Mouse (Mus musculus) embryonic fibroblast, embryonic 13.5 days (primary cell): Measurements from ENCODE around the gene Znrf2. TPM values are rescaled to one million over a fixed set of nuclear protein-coding genes. Genes with fewer than 3 reads are reported as not detected.

Experiments
- H3K27ac ChIP-seq: 2 replicates; pipeline ENCODE4 v1.5.1; 2012; ENCODE audit warnings: low read length, control low read depth, inconsistent platforms; ENCODE audit not compliant: insufficient read depth
- H3K4me1 ChIP-seq: 2 replicates; pipeline ENCODE4 v1.6.1; 2011; ENCODE audit warnings: low read length; ENCODE audit not compliant: control insufficient read depth, insufficient read depth
- H3K4me3 ChIP-seq: 2 replicates; pipeline ENCODE4 v1.5.1; 2011; ENCODE audit warnings: mild to moderate bottlenecking, control low read depth, low read length; ENCODE audit not compliant: insufficient read depth
- CTCF ChIP-seq: IDR thresholded peaks from 2 replicates; pipeline ENCODE4 v1.5.1; 2011; ENCODE audit warnings: mild to moderate bottlenecking, control low read depth, low read length, moderate library complexity, borderline replicate concordance; ENCODE audit not compliant: insufficient read depth
- POLR2A ChIP-seq: IDR thresholded peaks from 2 replicates; pipeline ENCODE4 v1.6.1; 2011; ENCODE audit warnings: low read depth, mild to moderate bottlenecking, control low read depth, low read length, moderate library complexity
- polyA plus RNA-seq: library from polyadenylated mRNA; stranded (reverse); fragments of >200 nt; gene quantifications from 2 replicates; pipeline ENCODE4 v1.2.4, GENCODE M21; 2011; ENCODE audit warnings: low read depth; ENCODE audit not compliant: missing spikeins, insufficient read length

Znrf2 gene
- polyA plus RNA-seq, 1 experiment, result 8.7 TPM

- Histone ChIP-seq H3K4me1 (no peaks in the 10 kb centered on the region), H3K4me3 (no peak overlapping the region), H3K27ac (no peak overlapping the region)
- no peak for TF ChIP-seq CTCF
- no peak for TF ChIP-seq POLR2A
Measured at GRCm38 (mm10) chr6:54785098-54785730, 31.5 kb upstream of the Znrf2 start.

GRCm38 (mm10) chr6:54786766-54787165 is 29.9 kb upstream of the Znrf2 start:
- no peak overlapping the region for H3K27ac ChIP-seq
- no peaks in the 10 kb centered on the region for H3K4me1 ChIP-seq
- TF ChIP-seq POLR2A, result no peak
- no peak for TF ChIP-seq CTCF
- no peak overlapping the region for H3K4me3 ChIP-seq

DNA sequence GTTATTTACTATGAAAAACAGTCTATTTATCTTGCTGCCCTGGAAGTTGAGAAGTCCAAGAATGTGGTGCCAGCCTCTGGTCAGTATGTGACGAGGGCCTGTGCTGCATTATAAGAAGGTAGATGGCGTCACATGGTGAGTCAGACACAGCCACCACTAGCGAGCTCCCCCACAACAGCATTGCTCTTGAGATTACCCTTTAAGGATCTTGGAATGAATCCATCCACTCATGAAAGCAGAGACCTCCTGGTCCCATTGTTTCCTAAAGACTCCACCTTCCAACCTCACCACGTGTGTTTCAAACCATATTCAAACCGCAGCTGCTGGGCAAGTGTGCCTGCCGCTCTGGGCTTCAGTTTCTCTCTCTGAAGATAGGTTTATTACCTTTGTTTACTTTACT is 28.2 kb upstream of the Znrf2 start:
- TF ChIP-seq POLR2A (no peak), CTCF (no peak)

DNA sequence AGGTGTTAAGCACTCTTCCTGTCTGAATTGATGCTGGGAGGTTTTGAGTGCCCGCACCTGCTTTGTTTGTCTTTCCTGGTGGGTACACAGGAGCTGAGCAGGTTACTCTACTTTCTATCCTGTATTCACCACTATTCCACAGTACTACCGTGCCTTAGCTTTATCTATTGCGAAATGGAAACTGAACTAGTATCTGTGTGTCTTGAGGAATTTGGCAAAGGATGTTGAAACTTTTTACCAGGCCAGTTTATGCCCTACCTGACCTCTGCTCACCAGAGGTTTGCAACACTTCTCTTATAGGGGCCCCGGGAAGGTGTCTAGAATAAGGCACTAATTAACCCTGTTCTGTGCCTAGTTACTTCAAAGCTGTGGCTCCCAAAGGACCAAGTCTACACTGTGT is 27.6 kb upstream of the Znrf2 start:
- TF ChIP-seq CTCF, result no peak
- TF ChIP-seq POLR2A, result no peak

More for the DNA sequence above, 28.2 kb upstream of the Znrf2 start:
- Histone ChIP-seq H3K27ac (no peak overlapping the region), H3K4me3 (no peak overlapping the region), H3K4me1 (no peaks in the 10 kb centered on the region)

DNA sequence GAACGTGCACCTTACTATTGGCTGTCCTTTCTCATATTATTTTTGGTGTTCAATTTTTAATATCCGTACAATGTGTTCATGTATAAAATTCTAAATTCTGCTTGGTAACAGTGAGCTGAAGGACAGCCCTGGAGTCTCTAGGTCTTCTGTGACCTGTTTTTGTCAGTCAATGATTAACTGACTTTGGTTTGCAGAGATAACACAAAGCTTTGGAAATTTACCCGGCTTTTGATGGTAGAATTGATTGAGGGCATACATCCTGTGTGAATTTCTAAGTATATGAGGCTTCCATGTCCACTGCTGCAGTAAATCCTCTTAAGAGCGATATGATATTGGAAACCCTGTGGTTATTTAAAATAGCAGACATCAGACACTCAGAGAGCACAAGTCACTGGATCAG is 26.6 kb upstream of the Znrf2 start:
- TF ChIP-seq CTCF, result no peak
- no peak for TF ChIP-seq POLR2A

More for the DNA sequence above, 27.6 kb upstream of the Znrf2 start:
- Histone ChIP-seq H3K27ac (no peak overlapping the region), H3K4me3 (no peak overlapping the region), H3K4me1 (no peaks in the 10 kb centered on the region)

GRCm38 (mm10) chr6:54793853-54794252 is 22.9 kb upstream of the Znrf2 start:
- TF ChIP-seq CTCF, result no peak
- no peak for TF ChIP-seq POLR2A
- Histone ChIP-seq H3K4me3 (no peak overlapping the region), H3K4me1 (0 out of 2 replicates have a peak, but pooled peaks cover 5% of the 10 kb centered on the region), H3K27ac (peak overlapping the region; percentile 0; the same call in 1 of the 2 replicates)

More for the DNA sequence above, 26.6 kb upstream of the Znrf2 start:
- Histone ChIP-seq H3K4me3 (no peak overlapping the region), H3K4me1 (0 out of 2 replicates have a peak, but pooled peaks cover 5% of the 10 kb centered on the region), H3K27ac (no peak overlapping the region)

DNA sequence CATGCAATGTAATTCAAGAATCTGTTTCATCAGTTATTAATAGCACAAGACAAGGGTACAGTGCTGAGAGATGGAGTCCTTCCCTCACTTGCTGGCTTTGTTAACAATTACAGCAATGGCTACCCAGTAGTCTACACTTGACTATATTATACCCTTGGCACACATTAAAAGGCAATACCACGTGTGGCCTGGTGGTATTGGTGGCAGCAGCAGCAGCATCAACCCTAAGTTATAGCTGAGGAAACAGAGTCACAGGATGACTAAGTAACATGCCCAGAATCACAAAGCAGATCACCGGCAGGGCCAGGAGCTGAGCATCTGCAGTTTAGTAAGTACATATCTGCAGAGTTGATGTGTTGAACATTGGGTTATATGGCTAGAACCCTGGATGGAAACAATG is 22.3 kb upstream of the Znrf2 start:
- Histone ChIP-seq H3K27ac (peak overlapping the region; percentile 0; the same call in 1 of the 2 replicates), H3K4me1 (0 out of 2 replicates have a peak, but pooled peaks cover 5% of the 10 kb centered on the region), H3K4me3 (no peak overlapping the region)
- TF ChIP-seq CTCF (no peak), POLR2A (no peak)

DNA sequence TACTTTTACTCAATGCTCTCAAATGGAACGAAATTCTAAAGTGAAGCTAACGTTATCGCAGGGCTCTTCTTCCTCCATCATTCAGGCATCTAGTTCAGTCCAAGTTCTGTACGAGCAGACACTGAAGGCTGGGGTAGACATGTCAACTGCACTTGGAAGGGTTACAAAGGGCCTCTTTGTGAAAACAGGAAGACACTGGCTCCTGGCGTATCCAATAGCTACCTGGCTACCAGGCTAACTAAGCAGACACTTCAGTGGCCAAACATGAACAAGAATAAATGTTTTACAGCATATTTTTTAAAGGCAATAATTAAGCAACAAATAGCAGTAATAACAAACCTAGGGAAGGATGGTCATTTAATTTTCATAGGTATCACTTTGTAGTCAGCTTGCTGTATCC is 21.7 kb upstream of the Znrf2 start:
- Histone ChIP-seq H3K4me3 (no peak overlapping the region), H3K27ac (no peak overlapping the region), H3K4me1 (0 out of 2 replicates have a peak, but pooled peaks cover 5% of the 10 kb centered on the region)
- no peak for TF ChIP-seq CTCF
- TF ChIP-seq POLR2A, result no peak

DNA sequence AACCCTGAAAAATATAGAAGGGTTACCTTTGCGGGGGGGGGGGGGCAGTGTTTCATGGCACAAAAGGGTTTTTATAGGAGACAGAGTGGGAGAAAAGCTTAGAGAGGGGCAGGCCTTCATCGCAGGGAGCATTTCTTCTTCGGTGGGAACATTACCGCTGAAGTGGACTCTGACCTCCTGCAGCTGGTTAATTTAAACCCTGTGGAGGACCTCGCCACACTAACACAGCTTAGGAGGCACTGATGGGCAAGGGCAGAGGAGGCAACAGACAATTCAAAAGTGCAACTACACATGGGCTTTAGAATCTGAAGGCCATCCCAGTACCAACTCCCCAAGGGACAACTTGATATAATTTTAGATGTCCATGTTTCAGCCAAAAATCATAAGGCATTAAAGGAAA is 20.7 kb upstream of the Znrf2 start:
- H3K4me1 ChIP-seq, result 0 out of 2 replicates have a peak, but pooled peaks cover 5% of the 10 kb centered on the region
- TF ChIP-seq CTCF (no peak), POLR2A (no peak)
- H3K27ac ChIP-seq, result no peak overlapping the region
- no peak overlapping the region for H3K4me3 ChIP-seq

DNA sequence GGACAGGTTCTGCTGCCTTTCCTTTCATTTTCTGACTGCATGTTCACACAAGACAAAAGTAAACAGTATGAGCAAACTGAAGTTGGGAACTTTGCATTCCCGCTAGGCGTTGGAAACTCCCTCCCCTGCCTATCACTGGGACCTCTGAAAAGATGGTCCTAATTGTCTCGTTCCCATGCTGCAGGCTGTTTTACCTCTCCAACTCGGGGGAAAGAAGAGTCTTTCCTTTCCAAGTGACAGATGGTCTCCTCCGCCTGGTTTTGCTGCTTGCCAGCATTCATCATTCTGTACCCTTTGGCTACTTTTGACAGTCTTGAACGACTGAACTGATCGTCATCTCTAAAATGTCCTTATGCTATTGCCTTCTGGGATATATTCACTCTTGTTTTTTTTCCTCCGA is 14.4 kb upstream of the Znrf2 start:
- no peaks in the 10 kb centered on the region for H3K4me1 ChIP-seq
- TF ChIP-seq CTCF (no peak), POLR2A (no peak)
- no peak overlapping the region for H3K4me3 ChIP-seq
- no peak overlapping the region for H3K27ac ChIP-seq

- Histone ChIP-seq H3K4me3 (no peak overlapping the region), H3K4me1 (no peaks in the 10 kb centered on the region), H3K27ac (no peak overlapping the region)
- TF ChIP-seq POLR2A (no peak), CTCF (no peak)
Measured at GRCm38 (mm10) chr6:54804066-54804864, 12.5 kb upstream of the Znrf2 start.
